18 mouse cellular contexts compared by ENCODE assay signal in genomic region chr14:53992712-53993286, GRCm38 (mm10).
A peak's percentile ranks its signal among the peaks of the same experiment; 100 is the strongest.
DNase-seq lines count a peak whose midpoint lies in the region; ATAC-seq and TF ChIP-seq lines count a peak whose summit lies in the region.
"Had no signal": no experiment of that assay in that cellular context is flagged by ENCODE, and none has a peak within 500 bp of the region (broad histone marks: within the 10 kb centered on the region; RNA-seq: fewer than 3 reads in every experiment).

No protein-coding gene starts in this region.

- no peaks in the 10 kb centered on the region for H3K9me3 ChIP-seq in midbrain, embryonic 11.5 days (ENCODE audit: control insufficient read depth, low read length)
- no peaks in the 10 kb centered on the region for H3K9me3 ChIP-seq in midbrain, embryonic 13.5 days
- H3K9me3 ChIP-seq in forebrain, embryonic 15.5 days, result no peaks in the 10 kb centered on the region
- H3K9me3 ChIP-seq in hindbrain, postnatal 0 days (ENCODE audit: low read length), result no peaks in the 10 kb centered on the region
- H3K9me3 ChIP-seq: heart, embryonic 12.5 days; liver, embryonic 13.5 days; neural tube, embryonic 12.5 days had no signal

- no peaks in the 10 kb centered on the region for H3K4me1 ChIP-seq in midbrain, embryonic 11.5 days (ENCODE audit: control insufficient read depth, insufficient read depth, low read length)
- peaks cover 17% of the 10 kb centered on the region for H3K4me1 ChIP-seq in midbrain, embryonic 13.5 days (replicated peaks)
- H3K4me1 ChIP-seq in forebrain, embryonic 15.5 days, result peaks cover 23% of the 10 kb centered on the region
- no peaks in the 10 kb centered on the region for H3K4me1 ChIP-seq in hindbrain, postnatal 0 days (ENCODE audit: insufficient read depth, low read length)
- H3K4me1 ChIP-seq: heart, embryonic 12.5 days; liver, embryonic 13.5 days had no signal

- DNase-seq in midbrain, embryonic 11.5 days (ENCODE audit: low spot score, missing footprints), result peak; percentile 83
- peak; percentile 49 for DNase-seq in hindbrain, postnatal 0 days (ENCODE audit: low spot score)
- peak; percentile 54 for DNase-seq in retina, postnatal 1 day
- no peak for DNase-seq in lung, postnatal 4 days
- DNase-seq: adrenal gland, postnatal 10 days; cerebellum, adult 9-10 months; embryo, embryonic 11 days; heart, postnatal 4 days; kidney, adult 18-20 months; kidney, postnatal 14 days; layer of hippocampus, adult 9-11 months; liver, embryonic 13.5 days; right cerebral cortex, adult 18-20 months had no signal

- WGBS in midbrain, embryonic 11.5 days, result 42% methylated on average over 11 of the region's 11 CpGs
- WGBS in midbrain, embryonic 13.5 days, result 32% methylated on average over 11 of the region's 11 CpGs
- 8% methylated on average over 11 of the region's 11 CpGs for WGBS in forebrain, embryonic 15.5 days
- WGBS in hindbrain, postnatal 0 days, result 27% methylated on average over 11 of the region's 11 CpGs

- 0 out of 2 replicates have a peak, but pooled peaks have one; percentile 7 for ATAC-seq in midbrain, embryonic 11.5 days (ENCODE audit: low FRiP score)
- ATAC-seq in midbrain, embryonic 13.5 days, result no peak
- peak; percentile 88 for ATAC-seq in forebrain, embryonic 15.5 days (replicated peaks)
- peak; percentile 78 for ATAC-seq in hindbrain, postnatal 0 days
- ATAC-seq in CD4-positive, CD25-positive, alpha-beta regulatory T cell, adult 4 months, result no peak

- no peak overlapping the region for H3K9ac ChIP-seq in midbrain, embryonic 11.5 days (ENCODE audit: low read length)
- H3K9ac ChIP-seq in midbrain, embryonic 13.5 days (replicated peaks), result no peak overlapping the region
- no peak overlapping the region for H3K9ac ChIP-seq in forebrain, embryonic 15.5 days (replicated peaks)
- H3K9ac ChIP-seq in hindbrain, postnatal 0 days (replicated peaks; ENCODE audit: low read length), result no peak overlapping the region
- H3K9ac ChIP-seq: heart, embryonic 12.5 days; liver, embryonic 13.5 days; neural tube, embryonic 12.5 days had no signal

- TF ChIP-seq CTCF in hindbrain, postnatal 0 days (IDR thresholded peaks at IDR 0.05; ENCODE audit: low read depth), result no peak

- H3K4me3 ChIP-seq in midbrain, embryonic 11.5 days (ENCODE audit: low read depth, low read length), result no peak overlapping the region
- H3K4me3 ChIP-seq in midbrain, embryonic 13.5 days (replicated peaks), result no peak overlapping the region
- no peak overlapping the region for H3K4me3 ChIP-seq in forebrain, embryonic 15.5 days
- no peak overlapping the region for H3K4me3 ChIP-seq in hindbrain, postnatal 0 days (ENCODE audit: low read length)
- H3K4me3 ChIP-seq: heart, embryonic 12.5 days; liver, embryonic 13.5 days; neural tube, embryonic 12.5 days had no signal

- H3K27me3 ChIP-seq in midbrain, embryonic 11.5 days (ENCODE audit: control insufficient read depth, insufficient read depth, low read length), result no peaks in the 10 kb centered on the region
- no peaks in the 10 kb centered on the region for H3K27me3 ChIP-seq in midbrain, embryonic 13.5 days
- H3K27me3 ChIP-seq in forebrain, embryonic 15.5 days, result no peaks in the 10 kb centered on the region
- H3K27me3 ChIP-seq in hindbrain, postnatal 0 days (ENCODE audit: insufficient read depth, low read length), result no peaks in the 10 kb centered on the region
- H3K27me3 ChIP-seq: heart, embryonic 12.5 days; liver, embryonic 13.5 days; neural tube, embryonic 12.5 days had no signal

- H3K36me3 ChIP-seq in midbrain, embryonic 11.5 days (ENCODE audit: control insufficient read depth, insufficient read depth, low read length), result no peaks in the 10 kb centered on the region
- no peaks in the 10 kb centered on the region for H3K36me3 ChIP-seq in midbrain, embryonic 13.5 days
- no peaks in the 10 kb centered on the region for H3K36me3 ChIP-seq in forebrain, embryonic 15.5 days
- H3K36me3 ChIP-seq in hindbrain, postnatal 0 days (ENCODE audit: insufficient read depth, low read length), result no peaks in the 10 kb centered on the region
- H3K36me3 ChIP-seq: heart, embryonic 12.5 days; liver, embryonic 13.5 days; neural tube, embryonic 12.5 days had no signal

- no peak overlapping the region for H3K27ac ChIP-seq in midbrain, embryonic 11.5 days (ENCODE audit: low read depth, low read length)
- no peak overlapping the region for H3K27ac ChIP-seq in midbrain, embryonic 13.5 days
- peak overlapping the region; percentile 58 for H3K27ac ChIP-seq in forebrain, embryonic 15.5 days (replicated peaks)
- no peak overlapping the region for H3K27ac ChIP-seq in hindbrain, postnatal 0 days
- H3K27ac ChIP-seq: liver, embryonic 13.5 days; neural tube, embryonic 12.5 days had no signal

- no peak overlapping the region for H3K4me2 ChIP-seq in midbrain, embryonic 11.5 days
- H3K4me2 ChIP-seq in midbrain, embryonic 13.5 days (replicated peaks), result no peak overlapping the region; the same call in 1 of the 2 replicates
- peak overlapping the region; percentile 8; the same call in 1 of the 2 replicates for H3K4me2 ChIP-seq in forebrain, embryonic 15.5 days (replicated peaks)
- H3K4me2 ChIP-seq in hindbrain, postnatal 0 days (ENCODE audit: low read depth, low read length), result no peak overlapping the region
- H3K4me2 ChIP-seq: heart, embryonic 12.5 days; liver, embryonic 13.5 days; neural tube, embryonic 12.5 days had no signal

Comparison
In these comparisons a context has a peak if more than half of its experiments do, and no peak if none do; other contexts are left out.
1. ATAC-seq: peak in midbrain, embryonic 11.5 days (single experiment), forebrain, embryonic 15.5 days (single experiment) and hindbrain, postnatal 0 days (single experiment); none in midbrain, embryonic 13.5 days (single experiment) and CD4-positive, CD25-positive, alpha-beta regulatory T cell, adult 4 months (single experiment).
2. DNase-seq: peak in midbrain, embryonic 11.5 days (single experiment), hindbrain, postnatal 0 days (single experiment) and retina, postnatal 1 day (single experiment); none in lung, postnatal 4 days (0 of 2).